Mouse (Mus musculus): ENCODE measurements around the gene Nup160. TPM values are rescaled to one million over a fixed set of nuclear protein-coding genes. Genes with fewer than 3 reads are reported as not detected.

Nup160 gene
- total RNA-seq, 2 experiments from 2014 or later = 50.0 to 80.6 TPM

GRCm38 (mm10) chr2:90739327-90739726 lies 62.3 kb downstream of the Nup160 start:
- no peak for ATAC-seq (replicated peaks; ENCODE audit: low FRiP score, low TSS enrichment, poor library complexity, severe bottlenecking)

GRCm38 (mm10) chr2:90739921-90740320 lies 62.9 kb downstream of the Nup160 start:
- no peak for ATAC-seq (replicated peaks; ENCODE audit: low FRiP score, low TSS enrichment, poor library complexity, severe bottlenecking)

GRCm38 (mm10) chr2:90744285-90745052 lies 67.5 kb downstream of the Nup160 start:
- no peak for ATAC-seq (replicated peaks; ENCODE audit: low FRiP score, low TSS enrichment, poor library complexity, severe bottlenecking)

- ATAC-seq (replicated peaks; ENCODE audit: low FRiP score, low TSS enrichment, poor library complexity, severe bottlenecking) = peak; percentile 98
These were observed 68.2 kb downstream of the Nup160 start, which contains the start of gene Fnbp4 for GRCm38 (mm10) chr2:90745053-90745678. Gene Fnbp4 (plus strand): TSS chr2:90745370.

- peak; percentile 17; the same call in 1 of the 2 replicates for ATAC-seq (replicated peaks; ENCODE audit: low FRiP score, low TSS enrichment, poor library complexity, severe bottlenecking)
These were observed 68.9 kb downstream of the Nup160 start for GRCm38 (mm10) chr2:90745740-90746537.

- no peak for ATAC-seq (replicated peaks; ENCODE audit: low FRiP score, low TSS enrichment, poor library complexity, severe bottlenecking)
These were observed 69.5 kb downstream of the Nup160 start for GRCm38 (mm10) chr2:90746538-90746865.

- ATAC-seq (replicated peaks; ENCODE audit: low FRiP score, low TSS enrichment, poor library complexity, severe bottlenecking) = no peak
These were observed 70.1 kb downstream of the Nup160 start for GRCm38 (mm10) chr2:90747131-90747530.

GRCm38 (mm10) chr2:90749676-90750459 lies 72.9 kb downstream of the Nup160 start:
- no peak for ATAC-seq (replicated peaks; ENCODE audit: low FRiP score, low TSS enrichment, poor library complexity, severe bottlenecking)

GRCm38 (mm10) chr2:90753565-90753964 lies 76.5 kb downstream of the Nup160 start:
- no peak for ATAC-seq (replicated peaks; ENCODE audit: low FRiP score, low TSS enrichment, poor library complexity, severe bottlenecking)

GRCm38 (mm10) chr2:90754188-90754587 lies 77.2 kb downstream of the Nup160 start:
- ATAC-seq (replicated peaks; ENCODE audit: low FRiP score, low TSS enrichment, poor library complexity, severe bottlenecking) = peak; percentile 85

GRCm38 (mm10) chr2:90765123-90765522 lies 88.1 kb downstream of the Nup160 start:
- ATAC-seq (replicated peaks; ENCODE audit: low FRiP score, low TSS enrichment, poor library complexity, severe bottlenecking) = no peak

GRCm38 (mm10) chr2:90781323-90781722 lies 104.3 kb downstream of the Nup160 start:
- no peak for ATAC-seq (replicated peaks; ENCODE audit: low FRiP score, low TSS enrichment, poor library complexity, severe bottlenecking)

- ATAC-seq (replicated peaks; ENCODE audit: low FRiP score, low TSS enrichment, poor library complexity, severe bottlenecking) = no peak
These were observed 104.9 kb downstream of the Nup160 start for GRCm38 (mm10) chr2:90781938-90782337.

- ATAC-seq (replicated peaks; ENCODE audit: low FRiP score, low TSS enrichment, poor library complexity, severe bottlenecking) = 0 out of 2 replicates have a peak, but pooled peaks have one; percentile 28
These were observed 105.4 kb downstream of the Nup160 start, which contains the start of gene Agbl2 for GRCm38 (mm10) chr2:90782458-90782857. Gene Agbl2 (plus strand): TSS chr2:90782727.

GRCm38 (mm10) chr2:90782901-90783486 lies 106.0 kb downstream of the Nup160 start:
- ATAC-seq (replicated peaks; ENCODE audit: low FRiP score, low TSS enrichment, poor library complexity, severe bottlenecking) = peak; percentile 39
